Mouse (Mus musculus) layer of hippocampus, adult 9-11 months (tissue): ENCODE measurements at regions not wholly inside any gene's neighbourhood (a gene's known extent, or its start where the extent isn't known, plus 50 kb on each side); places are given as distances from the start of the nearest gene placed in this dataset.
A peak's percentile ranks its signal among the peaks of the same experiment; 100 is the strongest.

Experiments used
- DNase-seq: peaks from one replicate; pipeline ENCODE4 v3.0.0; 2022

GRCm38 (mm10) chr9:74342176-74342575, 232.0 kb downstream of the Wdr72 start:
- no peak for DNase-seq

GRCm38 (mm10) chr9:74345027-74345426, 234.9 kb downstream of the Wdr72 start:
- no peak for DNase-seq

GRCm38 (mm10) chr9:74348776-74349175, 238.6 kb downstream of the Wdr72 start:
- no peak for DNase-seq

GRCm38 (mm10) chr9:74365930-74366438, 255.8 kb downstream of the Wdr72 start:
- DNase-seq = no peak

GRCm38 (mm10) chr9:74376191-74376590, 266.0 kb downstream of the Wdr72 start:
- DNase-seq = no peak

GRCm38 (mm10) chr9:74377204-74377603, 267.0 kb downstream of the Wdr72 start:
- no peak for DNase-seq

GRCm38 (mm10) chr9:74384206-74384896, 274.2 kb downstream of the Wdr72 start:
- no peak for DNase-seq

GRCm38 (mm10) chr9:74425594-74425993, 315.4 kb downstream of the Wdr72 start:
- no peak for DNase-seq

GRCm38 (mm10) chr9:74449981-74450380, 339.8 kb downstream of the Wdr72 start:
- no peak for DNase-seq

GRCm38 (mm10) chr9:74461084-74461483, 350.9 kb downstream of the Wdr72 start:
- no peak for DNase-seq

- DNase-seq = no peak
These were observed 366.7 kb downstream of the Wdr72 start for GRCm38 (mm10) chr9:74476830-74477229.

- no peak for DNase-seq
These were observed 369.1 kb downstream of the Wdr72 start for GRCm38 (mm10) chr9:74479273-74479672.

- no peak for DNase-seq
These were observed 347.8 kb upstream of the Onecut1 start for GRCm38 (mm10) chr9:74513887-74514286.

- no peak for DNase-seq
These were observed 333.2 kb upstream of the Onecut1 start for GRCm38 (mm10) chr9:74528550-74528949.

- DNase-seq = peak; percentile 52
These were observed 331.4 kb upstream of the Onecut1 start for GRCm38 (mm10) chr9:74530317-74530716.

- DNase-seq = no peak
These were observed 331.0 kb upstream of the Onecut1 start for GRCm38 (mm10) chr9:74530748-74531147.

- no peak for DNase-seq
These were observed 329.7 kb upstream of the Onecut1 start for GRCm38 (mm10) chr9:74531986-74532385.

- no peak for DNase-seq
These were observed 326.7 kb upstream of the Onecut1 start for GRCm38 (mm10) chr9:74534976-74535375.

GRCm38 (mm10) chr9:74556116-74556515, 305.6 kb upstream of the Onecut1 start:
- no peak for DNase-seq

GRCm38 (mm10) chr9:74592757-74593156, 269.0 kb upstream of the Onecut1 start:
- DNase-seq = no peak

- no peak for DNase-seq
These were observed 267.8 kb upstream of the Onecut1 start for GRCm38 (mm10) chr9:74593970-74594369.

- DNase-seq = no peak
These were observed 257.3 kb upstream of the Onecut1 start for GRCm38 (mm10) chr9:74604415-74604814.

GRCm38 (mm10) chr9:74621957-74622356, 239.8 kb upstream of the Onecut1 start:
- DNase-seq = no peak

- no peak for DNase-seq
These were observed 216.3 kb upstream of the Onecut1 start for GRCm38 (mm10) chr9:74645394-74645793.

GRCm38 (mm10) chr9:74650036-74650435, 211.7 kb upstream of the Onecut1 start:
- DNase-seq = no peak
